Mouse (Mus musculus) ovary, postnatal 36 days (tissue): ENCODE data around the gene Kcnd1.
A peak's percentile ranks its signal among the peaks of the same experiment; 100 is the strongest.
"Not testable (repeated sequence)": the region's sequence is repeated elsewhere in the genome, so short reads cannot be mapped to it uniquely, and the experiment has no call there.

Experiments
- DNase-seq: peaks from one replicate; pipeline ENCODE4 v3.0.0; 2022; ENCODE audit warnings: low spot score, mixed read lengths

The Kcnd1 gene

DNA sequence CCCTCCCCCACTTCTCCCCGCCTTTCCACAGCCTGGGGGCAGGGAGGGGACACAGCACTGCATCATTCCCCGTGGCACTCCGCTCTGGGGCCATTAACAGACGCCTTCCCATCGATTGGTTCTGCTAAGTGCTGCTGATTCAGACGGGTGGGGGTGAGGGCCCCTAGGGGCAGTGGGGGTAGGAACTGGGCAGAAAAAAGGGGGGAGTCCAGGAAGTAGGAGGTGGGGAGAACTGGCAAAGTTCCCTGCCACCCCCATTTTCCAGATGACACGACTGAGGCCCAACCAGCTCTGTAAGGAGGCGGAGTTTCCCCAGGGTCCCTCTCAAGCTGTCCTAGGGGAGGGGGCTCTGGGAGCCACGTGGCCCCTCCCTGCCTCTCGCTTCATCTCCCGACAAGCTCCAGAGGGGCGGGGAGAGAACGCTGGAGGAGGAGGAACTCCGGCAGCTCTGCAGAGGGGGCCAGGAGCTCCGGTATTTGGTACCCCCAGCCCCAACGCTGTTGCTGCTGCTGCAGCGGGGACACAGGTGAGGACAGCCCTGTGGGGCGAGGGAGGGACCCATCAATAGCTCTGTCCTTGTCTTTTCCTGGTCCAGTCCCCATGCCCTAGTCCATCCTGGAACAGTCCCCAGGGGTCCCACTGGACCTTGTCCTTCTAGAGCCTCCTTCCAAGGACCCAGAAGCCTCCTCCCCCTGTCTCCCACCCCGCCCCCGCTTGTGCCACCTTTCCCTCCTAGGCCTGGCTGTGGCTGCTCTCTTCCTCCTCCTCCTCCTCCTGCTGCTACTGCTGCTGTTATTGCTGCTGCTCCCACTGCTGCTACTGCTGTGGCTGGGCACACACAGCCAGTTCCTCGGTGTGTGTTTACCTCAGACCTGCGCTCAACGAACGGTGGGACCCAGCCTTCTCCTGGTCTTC lies at the start of gene Kcnd1:
Gene Kcnd1 (plus strand): TSS at position 425 of the 915 bp plus-strand sequence.
- DNase-seq, result peak; percentile 23

DNA sequence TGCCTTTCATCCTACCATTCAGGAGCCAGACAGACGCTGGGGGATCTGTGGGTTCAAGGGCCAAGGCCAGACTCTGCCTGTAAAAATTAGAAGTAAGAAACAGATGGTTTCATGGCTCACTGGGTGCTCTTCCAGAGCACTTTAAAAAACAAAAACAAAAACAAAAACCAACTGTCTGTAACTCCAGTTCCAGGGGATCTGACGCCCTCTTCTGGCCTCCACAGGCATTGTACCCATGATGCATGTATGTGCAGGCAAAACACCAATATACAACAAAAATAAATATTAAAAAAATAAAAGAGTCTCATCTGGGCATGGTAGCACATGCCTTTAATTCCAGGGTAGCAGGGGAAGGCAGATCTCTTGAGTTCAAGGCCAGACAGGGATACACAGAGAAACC lies 49.3 kb upstream of the Kcnd1 start:
- DNase-seq, result no peak

DNA sequence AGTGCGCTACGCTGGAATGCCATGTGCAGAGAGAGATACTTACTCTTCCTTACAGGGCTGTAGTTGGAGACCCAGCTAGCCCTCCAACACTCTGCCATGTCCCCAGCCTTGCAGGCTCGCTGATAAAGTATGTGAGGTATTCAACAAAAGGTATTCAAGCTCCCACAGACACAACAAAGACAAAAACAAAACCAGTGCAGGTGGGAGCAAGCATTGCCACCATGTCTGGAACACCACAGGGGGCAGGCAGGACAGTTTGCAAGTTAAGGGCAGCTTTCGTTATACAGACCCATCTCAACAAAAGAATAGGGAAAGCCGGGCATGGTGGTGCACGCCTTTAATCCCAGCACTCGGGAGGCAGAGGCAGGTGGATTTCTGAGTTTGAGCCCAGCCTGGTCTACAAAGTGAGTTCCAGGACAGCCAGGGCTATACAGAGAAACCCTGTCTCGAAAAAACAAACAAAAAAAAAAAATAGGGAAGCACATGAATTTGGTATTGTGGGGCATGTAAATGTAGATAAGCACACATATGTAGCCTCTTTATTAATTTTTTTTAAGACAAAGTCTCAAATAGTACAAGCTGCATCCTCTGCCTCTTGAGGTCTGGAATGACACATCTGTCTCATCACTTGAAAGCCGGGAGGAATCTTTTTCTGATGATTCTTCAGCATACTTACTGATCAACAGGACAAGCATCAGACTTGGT lies 46.4 kb upstream of the Kcnd1 start:
- no peak for DNase-seq

DNA sequence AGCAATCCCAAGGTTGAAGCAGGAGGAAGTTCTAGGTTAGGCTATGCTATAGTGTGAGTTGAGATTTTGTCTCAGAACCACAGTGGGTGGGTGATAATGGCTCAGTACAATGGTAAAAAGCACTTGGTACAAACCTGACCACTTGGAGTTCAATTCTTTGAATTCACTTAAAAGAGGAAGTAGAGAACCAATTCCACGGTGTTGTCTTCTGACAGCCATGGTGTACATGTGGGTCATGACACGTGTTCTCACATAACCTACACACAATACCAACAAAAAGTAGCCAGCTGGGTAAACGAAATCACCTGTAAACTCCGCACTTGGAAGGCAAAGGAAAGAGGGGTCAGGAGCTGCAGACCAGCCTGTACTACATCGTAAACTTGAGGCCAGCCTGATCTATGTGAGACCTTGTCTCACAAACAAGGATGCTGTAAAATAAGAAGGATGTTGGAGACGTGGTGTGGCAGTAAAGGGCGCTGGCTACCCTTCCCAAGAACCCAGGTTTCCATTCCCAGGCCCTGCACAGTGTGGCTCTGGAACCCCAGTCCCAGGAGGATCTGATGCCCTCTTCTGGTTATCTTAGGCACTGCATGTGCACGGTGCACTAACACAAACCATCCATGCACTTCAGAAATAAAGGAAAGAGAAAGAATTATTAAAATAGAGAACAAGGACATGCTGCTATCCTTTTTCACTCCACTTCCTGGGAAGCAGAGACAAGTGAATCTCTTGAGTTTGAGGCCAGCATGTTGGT lies 45.6 kb upstream of the Kcnd1 start:
- peak; percentile 40 for DNase-seq

DNA sequence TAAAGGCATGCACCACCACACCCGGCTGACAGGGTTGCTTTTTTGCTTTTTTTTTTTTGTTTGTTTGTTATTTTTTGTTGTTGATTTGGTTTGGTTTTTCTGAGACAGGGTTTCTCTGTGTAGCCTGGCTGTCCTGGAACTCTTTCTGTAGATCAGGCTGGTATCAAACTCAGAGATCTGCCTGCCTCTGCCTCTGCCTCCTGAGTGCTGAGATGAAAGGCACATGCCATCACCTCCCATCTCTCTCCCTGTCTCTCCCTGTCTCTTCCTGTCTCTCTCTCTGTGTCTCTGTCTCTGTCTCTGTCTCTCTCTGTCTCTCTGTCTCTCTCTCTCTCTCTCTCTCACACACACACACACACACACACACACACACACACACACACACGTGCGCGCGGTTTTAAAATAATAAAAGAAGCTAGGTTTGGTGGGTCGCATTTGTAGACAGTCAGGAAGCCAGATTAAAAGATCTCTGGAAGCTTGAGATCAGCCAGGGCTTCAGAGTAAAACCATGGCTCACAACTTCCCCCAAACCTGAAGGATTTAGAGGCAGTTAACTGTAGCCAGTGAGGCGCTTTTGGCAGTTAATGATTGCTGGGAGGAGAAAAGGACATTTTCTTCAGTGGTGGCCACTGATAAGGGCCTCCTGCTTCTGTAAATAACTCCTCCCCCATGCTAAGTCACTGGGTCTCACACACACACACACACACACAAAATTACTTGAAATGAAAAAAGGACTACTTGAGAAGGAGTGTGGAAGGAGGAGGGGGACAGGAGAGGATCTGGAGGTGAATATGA lies 43.4 kb upstream of the Kcnd1 start:
- no peak for DNase-seq

DNA sequence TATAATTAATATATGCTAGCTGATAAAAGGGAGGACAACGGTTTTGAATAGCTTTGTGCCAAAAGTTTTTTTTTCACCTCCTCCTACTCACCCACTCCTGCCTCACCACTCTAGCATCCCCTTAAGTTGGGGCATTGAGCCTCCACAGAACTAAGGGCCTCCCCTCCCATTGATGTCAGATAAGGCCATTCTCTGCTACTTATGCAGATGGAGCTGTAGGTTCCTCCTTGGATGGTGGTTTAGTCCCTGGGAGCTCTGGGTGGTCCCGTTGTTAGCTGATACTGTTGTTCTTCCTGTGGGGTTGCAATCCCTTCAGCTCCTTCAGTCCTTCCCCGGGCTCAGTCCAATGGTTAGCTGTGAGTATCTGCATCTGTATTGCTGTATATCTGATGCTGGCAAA lies 42.8 kb upstream of the Kcnd1 start:
- DNase-seq, result no peak

DNA sequence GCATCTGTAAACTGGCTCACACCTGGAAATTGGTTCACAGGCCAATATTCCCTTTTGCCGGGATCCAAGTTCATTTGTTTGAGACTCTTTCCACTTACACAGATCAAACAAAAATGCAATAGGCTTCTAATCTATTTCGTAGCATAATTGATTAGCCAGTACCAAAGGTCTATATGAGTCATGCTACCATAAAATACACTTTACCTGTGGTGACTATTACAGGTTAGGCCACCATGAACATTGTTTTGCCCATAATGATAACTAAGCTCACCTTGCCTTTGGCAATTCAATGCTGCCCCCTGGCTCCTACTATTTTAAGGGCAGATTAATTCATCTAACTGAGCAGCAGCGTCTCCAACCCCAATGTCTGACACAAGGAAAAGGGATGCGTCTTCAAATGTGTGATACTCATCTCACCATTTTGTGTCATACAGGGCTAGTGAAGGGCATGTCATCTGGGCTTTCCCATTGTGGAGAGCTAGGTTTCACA lies 39.4 kb upstream of the Kcnd1 start:
- no peak for DNase-seq

DNA sequence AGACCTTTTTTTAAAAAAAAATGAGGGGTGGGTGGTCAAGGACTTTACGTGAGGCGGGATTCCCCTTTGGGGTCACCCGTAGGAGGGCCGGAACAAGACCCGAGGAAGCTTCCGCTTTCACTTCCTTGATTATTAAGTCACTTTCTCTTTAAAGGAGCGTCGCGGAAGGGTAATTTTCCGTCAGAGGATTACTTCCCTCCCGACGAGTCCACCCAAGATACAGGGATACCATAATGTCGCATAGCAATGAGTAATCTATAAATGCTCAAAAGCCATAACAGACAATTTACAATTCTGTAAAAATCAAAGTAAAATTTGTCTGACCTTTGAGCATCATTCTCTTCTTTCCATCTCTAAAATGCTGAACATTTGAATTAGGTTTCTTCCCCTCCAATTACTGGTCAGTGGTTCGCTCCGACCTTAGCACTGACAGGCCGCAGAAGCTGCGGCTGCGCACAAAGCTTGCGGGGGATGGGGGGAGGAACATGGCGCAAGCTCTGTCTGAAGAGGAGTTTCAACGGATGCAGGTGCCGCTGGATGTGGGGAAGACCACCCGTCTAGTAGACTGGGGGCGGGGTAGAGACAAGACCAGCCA lies 32.5 kb upstream of the Kcnd1 start, which contains the start of gene Gripap1:
Gene Gripap1 (plus strand): TSS at position 224 of the 595 bp plus-strand sequence.
- DNase-seq, result peak; percentile 65

DNA sequence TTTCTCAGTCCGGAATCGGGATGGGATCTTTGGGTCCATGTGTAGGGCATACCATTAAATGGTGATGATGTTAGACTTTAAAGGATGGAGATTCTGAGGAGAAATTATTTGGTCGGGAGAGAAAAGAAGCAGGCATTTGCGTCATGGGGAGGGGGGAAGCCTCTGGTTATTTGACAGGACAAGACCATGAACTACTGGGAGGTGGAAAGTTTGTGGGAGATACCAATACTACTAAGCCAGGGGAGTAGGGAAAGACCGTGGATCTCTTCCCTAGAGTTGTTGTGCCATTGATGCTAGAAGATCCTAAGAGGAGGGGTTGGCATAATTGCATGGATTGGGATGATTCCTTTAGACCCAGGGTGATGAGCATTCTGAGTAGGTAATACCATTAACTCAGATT lies 31.8 kb upstream of the Kcnd1 start:
- DNase-seq, result no peak

DNA sequence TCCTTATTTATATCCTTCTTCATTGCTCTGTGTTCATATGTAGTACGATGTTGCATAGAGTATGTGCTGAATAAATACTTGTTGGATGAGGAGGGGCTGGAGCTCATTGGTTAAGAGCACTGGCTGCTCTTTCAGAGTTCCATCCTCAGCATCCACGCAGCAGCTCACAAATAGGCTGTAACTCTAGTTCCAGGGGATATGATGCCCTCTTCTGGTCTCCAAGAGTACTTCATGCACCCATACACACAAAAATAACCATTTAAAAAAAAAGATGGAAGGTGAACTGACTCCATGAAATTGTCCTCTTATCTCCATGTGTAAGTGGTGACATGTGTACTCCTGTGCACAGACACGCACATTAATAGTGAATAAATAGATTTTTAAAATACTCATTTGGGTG lies 28.7 kb upstream of the Kcnd1 start:
- DNase-seq, result no peak

DNA sequence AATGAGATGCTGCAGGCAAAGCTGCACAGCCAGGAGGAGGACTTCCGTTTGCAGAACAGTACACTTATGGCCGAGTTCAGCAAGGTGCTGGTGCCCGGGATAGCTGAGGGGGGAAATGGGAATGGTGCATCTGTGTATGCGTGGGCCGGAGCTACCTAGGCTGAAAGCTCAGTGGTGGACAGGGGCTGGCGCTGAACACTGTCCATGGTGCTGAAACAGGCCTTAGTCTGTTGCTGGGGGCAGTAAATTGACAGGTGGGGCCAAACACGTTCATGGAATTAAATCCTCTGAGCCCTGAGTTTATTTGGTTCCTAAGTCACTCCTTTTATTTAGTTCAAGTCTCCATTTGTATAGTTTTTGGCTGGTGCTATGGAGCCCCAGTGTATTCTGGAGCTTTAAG lies 27.1 kb upstream of the Kcnd1 start:
- peak; percentile 42 for DNase-seq

DNA sequence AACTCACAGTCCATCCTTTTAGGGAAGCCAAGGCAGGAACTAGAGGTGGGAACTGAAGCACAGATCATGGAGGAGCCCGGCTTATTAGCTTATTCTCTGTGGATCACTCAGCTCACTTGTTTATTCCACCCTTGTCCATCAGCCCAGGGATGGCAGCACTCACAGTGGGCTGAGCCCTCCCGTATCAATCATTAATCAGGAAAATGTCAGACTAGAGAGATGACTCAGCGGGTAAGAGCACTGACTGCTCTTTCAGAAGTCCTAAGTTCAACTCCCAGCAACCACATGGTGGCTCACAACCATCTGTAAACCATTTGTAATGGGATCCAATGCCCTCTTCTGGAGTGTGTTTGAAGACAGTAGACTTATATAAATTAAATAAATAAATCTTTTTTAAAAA lies 24.8 kb upstream of the Kcnd1 start:
- no peak for DNase-seq

DNA sequence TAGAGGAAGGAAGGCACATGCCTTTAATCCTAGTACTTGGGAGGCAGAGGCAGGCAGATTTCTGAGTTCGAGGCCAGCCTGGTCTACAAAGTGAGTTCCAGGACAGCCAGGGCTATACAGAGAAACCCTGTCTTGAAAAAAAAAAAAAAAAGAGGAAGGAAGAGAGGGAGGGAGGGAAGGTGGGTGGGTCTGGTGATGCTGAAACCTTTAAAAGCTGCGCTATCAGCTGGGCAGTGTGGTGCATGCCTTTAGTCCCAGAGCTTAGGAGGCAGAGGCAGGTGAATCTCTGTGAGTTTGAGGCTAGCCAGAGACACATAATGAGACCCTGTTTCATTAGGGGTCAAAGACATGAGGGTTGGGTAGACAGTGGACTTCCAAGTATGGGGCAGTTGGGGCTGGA lies 19.9 kb upstream of the Kcnd1 start:
- DNase-seq, result not testable (repeated sequence)

DNA sequence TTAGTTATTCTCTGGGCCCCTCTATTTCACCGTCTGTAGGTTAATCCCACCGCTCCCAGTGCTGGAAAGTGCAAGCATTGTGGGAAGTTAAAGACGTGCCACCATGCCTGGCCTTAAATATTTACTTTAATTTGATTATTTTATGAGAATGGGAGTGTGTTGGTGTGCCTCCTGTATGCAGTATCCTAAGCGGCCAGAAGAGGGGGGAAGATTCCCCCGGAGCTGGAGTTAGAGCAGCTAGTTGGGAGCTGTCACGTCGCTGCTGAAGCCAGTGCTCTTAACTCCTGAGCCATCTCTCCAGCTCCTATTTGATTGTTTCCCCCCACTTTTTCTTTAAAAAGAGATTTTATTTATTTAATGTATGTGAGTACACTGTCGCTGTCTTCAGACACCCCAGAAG lies 7.1 kb upstream of the Kcnd1 start:
- peak; percentile 15 for DNase-seq

DNA sequence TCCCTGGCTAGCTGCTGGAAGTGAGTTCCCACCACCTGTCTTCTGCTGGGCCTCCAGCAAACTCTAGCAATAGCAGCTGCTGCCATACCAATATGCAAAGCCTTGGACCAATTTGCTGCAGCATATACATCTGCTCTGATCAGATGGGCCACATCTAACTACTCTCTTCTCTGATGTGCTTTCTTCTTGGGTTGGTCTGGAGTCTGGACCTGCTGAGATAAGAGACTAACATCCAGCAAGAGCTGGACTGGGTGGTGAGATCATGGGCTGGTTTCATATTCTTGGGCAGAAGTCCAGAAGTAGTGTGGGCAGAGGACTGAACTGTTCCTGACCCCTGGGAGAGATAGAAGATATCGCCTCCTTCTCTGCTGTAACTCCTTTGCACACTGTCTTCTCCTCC lies 15.1 kb downstream of the Kcnd1 start:
- no peak for DNase-seq

DNA sequence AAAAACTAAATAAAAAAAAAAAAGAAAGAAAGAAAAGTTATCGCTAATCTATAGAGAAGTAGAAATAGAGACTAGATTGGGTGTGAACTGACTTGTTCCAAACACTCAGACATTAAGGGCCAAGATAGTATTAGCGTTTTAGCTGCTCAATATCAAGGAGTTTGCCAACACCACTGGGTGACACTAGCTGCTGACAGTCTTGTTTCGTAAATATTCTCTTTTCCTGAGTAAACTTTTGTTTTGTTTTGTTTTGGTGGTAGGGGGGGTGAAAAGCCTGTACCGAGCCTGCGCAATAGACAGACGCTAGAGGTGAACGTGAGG lies 18.7 kb downstream of the Kcnd1 start:
- no peak for DNase-seq

DNA sequence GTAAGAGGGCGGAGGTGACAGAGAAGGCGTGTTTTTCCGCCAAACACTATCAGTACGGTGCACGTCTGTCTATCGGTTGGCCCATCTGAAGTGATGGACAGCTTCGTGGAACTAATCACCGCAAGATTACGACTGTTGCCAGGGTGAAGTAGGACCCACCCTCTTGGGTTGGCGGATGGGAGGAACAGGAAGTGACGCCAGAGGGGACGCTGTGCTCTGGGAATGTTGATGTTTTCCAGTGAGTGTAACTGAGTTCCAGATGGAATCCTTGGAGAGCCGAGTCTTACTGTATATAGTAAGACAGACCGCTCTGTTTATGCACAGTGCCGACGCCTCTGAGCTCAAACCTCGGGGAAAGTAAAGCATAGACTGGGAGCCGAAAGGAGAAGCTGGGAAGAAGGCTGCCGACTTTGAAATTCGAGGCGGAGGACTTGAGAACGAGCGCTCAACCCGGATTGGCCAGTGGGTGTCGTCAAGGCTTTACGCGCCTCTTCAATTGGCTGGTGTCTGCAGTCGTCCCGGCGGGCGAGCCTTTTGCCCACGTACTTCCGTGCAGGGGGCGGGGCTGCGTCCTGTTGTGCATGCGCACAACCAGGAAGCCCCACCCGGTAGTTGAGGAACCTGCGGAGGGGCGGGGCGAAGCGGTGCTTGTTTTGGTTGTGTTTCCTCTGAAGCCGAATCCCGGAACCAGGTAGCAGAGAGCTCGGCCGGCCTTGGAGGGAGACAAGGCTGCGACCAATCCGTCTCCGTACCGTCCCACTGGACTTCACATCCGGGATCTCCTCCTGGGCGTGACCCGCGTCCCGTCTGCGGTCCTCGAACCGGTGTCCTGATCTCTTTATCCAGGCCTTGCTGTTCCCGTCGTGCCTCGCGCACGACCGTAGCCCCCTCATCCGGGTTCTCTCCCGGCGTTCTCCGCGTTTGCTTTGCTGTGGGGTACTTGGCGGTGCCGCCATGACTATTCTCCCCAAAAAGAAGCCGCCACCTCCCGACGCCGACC lies 19.4 kb downstream of the Kcnd1 start, which contains the start of gene Otud5:
Gene Otud5 (plus strand): TSS at position 202 of the 1,000 bp plus-strand sequence.
- peak; percentile 91 for DNase-seq

DNA sequence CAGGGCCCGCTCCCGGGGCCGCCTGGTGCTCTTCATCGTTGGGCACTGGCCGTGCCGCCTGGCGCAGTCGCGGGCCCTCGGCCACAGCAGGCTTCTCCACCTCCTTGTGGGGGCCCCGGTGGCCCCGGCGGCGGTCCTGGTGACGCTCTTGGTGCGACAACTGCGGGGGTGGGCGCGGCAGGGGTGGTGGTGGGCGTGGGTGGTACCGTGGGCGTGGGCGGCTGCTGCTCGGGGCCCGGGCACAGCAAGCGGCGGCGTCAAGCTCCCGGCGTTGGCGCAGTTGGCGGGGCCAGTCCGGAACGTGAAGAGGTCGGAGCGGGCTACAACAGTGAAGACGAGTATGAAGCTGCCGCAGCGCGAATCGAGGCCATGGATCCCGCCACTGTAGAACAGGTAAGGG lies 20.2 kb downstream of the Kcnd1 start:
- DNase-seq, result peak; percentile 20

DNA sequence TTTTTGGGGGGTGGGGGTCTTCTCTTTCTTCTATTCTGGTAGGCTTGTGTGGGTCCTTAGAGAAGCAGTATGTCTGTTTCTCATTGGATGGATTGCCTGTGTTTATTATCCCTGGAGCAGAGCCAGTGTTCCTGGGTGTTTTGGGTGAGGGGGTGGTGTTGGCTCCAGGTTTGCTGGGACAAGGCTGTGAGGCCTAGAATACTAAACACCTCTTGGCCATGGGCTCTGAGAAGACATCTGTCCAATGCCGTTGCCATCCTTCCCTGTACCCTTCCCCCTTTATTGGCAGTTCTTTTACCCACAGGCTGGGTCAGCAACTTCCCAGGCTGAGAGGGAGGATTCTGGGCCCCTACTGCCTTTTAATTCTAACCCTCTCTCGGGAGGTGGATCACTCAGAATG lies 25.8 kb downstream of the Kcnd1 start:
- no peak for DNase-seq

DNA sequence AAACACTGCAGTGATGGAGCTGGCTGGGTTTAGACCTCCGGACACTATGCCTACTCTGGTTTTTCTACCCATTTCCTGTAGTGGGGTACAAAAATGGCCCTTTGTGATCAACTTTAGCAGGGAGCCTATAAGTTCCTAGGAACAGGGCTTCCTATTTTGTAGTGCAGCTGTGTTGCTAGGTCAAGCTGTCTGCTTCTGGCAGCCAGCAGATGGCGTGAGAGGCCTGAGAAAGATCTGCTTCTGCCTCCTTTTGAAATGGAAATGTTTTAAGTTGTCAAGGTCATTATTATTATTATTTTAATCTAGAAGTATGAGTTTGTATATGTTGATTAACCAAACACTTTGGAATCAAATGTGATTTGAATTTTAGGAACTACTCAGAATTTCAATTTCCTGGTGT lies 32.5 kb downstream of the Kcnd1 start:
- peak; percentile 12 for DNase-seq
